Mouse (Mus musculus) frontal cortex, postnatal 25 days (tissue): ENCODE results near the gene Ly6c1.
A peak's percentile ranks its signal among the peaks of the same experiment; 100 is the strongest.
"Not testable (repeated sequence)": the region's sequence is repeated elsewhere in the genome, so short reads cannot be mapped to it uniquely, and the experiment has no call there.

Experiments
- DNase-seq, 2 experiments: peaks; one replicate each; pipeline ENCODE4 v3.0.0; 2022; ENCODE audit warnings: low spot score in 2 of 2

Ly6c1 gene

DNA sequence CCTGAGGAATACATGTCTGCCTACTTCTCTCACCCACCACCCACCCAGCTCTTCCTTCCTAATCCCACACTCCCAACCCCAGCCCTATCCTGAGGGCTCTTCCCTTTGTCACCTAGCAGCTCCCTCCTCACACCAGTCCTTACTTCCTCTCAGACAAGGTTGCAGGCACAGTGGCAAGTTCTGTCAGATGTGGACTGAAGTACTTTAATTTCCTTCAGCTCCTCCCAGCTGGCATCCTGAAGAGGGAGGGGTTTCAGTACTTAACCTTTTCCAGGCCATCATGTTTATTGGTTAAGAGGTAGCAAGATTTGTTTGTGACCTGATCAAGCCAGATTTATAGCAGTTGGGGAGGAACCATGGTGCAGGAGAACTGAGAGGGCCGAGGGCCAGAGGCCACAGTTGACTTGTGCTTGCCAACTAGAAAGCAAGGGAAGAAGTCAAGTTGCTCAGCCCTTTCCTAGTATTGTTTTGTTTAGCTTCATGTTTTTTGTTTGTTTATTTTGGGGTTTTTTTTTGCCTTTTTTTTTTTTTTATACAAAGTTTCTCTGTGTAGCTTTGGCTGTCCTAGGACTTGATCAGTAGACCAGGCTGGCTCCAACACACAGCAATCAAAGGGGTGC is at the start of gene Ly6c1:
Gene Ly6c1, minus strand, starts transcription at position 189 of the 620 bp plus-strand sequence.
- not testable (repeated sequence) for DNase-seq

DNA sequence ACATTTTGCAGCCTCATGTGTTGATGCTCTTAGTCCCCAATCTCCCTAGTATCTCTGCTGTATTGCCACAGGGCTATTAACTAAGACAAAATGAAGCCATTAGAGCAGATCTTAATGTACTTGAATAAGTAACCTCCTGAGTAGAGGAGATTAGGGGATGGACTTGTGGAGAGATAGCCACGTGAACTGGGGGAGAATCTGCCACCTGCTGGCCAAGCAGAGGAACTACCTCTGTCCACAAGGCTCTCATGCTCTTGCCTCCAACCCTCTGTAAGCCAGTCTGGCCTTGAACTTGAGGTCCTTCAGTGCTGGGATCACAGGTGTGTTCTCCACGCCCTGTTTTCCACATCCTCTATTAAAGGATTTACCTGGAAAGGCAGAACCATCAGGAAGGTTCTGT is 39.4 kb upstream of the Ly6c1 start:
- DNase-seq = not testable (repeated sequence)

DNA sequence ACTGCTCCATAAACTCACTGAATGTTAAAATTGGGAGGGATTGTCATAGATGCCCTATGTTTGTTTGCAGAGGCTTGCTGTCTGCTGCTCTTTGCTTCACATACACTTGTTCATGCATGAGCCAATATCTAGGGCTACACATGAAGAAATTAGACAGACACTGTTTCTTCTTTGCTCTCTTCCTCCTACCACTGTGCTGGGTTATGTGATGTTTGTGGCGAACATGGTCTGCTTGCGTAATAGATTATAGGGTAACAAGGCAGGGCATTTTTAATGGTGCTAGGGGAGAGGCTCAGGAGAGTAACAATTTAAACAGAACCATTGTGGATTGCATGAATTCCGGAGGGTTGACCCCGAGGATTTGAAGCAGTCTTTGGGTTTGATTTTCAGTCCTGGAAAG is 21.3 kb upstream of the Ly6c1 start:
- DNase-seq = no peak

DNA sequence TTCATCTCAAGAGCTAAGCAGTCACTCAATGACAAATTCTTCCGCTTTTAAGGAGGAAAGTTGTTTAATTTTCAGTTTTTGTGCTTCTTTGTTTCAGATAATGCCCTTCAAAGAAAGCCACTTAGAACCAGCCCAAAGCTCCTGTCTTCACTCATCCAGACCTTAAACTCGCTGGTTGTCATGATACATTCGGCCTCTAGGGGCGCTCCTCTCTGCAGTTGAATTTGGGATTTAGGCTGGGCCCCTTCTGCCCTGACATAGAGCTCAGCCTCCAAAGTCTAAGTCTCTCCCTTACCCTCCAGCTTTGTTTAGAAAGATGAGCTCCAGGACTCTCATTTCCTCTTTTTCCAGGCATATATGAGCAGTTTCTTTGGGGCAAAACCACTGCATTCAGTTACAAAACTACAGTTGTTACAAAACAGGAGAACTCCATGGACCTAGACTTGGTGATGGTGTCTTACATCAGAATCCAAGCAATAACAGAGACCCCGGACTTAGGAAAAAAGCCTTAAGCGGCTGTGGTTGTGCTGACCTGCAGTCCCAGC is 13.5 kb upstream of the Ly6c1 start:
- DNase-seq = peak; percentile 40 to 41

DNA sequence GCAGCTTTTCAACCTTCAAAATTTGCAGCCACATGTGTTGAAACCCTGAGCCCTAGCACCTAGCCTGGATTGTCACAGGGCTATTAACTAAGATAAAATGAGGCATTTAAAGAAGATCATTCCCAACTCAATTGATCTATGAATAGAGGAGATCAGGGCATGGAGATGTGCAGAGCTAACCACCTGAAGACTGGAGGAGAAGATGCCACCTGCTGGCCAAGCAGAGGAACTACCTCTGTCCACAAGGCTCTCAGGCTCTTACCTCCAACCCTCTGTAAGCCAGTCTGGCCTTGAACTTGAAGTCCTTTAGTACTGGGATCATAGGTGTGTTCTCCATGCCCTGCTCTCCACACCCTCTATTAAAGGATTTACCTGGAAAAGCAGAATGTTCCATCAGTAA is 11.9 kb upstream of the Ly6c1 start:
- DNase-seq = no peak

DNA sequence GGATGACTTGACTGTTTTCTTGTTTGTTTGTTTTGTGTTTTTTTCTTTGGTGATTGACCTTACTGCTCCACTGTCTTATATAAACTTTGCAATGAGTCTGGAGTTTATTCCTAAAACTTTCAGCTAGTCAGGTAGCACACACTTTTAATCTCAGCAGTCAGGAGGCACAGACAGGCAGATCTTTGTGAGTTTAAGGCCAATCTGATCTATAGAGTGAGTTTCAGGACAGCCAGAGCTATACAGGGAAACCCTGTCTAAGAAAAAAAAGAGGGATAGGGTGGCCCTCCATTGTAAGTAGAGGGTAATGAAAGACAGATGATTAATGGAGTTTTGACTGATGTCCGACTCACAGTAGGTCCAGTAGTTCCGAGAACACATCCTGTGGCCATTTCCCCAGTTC is 7.4 kb upstream of the Ly6c1 start:
- no peak for DNase-seq

DNA sequence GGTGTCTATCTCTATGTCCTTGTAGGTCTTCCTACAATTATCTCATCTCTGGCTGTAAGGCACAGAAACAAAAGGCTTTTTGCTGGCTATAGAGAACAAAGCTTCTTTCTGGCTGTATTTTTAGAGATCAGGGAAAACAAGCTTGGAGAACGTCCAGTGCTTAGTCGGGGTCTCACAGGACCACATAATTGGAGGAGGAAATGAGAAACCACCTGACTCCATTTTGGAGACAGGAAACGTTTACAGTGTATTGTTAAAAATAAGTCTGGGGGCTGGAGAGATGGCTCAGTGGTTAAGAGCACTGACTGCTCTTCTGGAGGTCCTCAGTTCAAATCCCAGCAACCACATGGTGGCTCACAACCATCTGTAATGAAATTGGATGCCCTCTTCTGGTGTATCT is 6.8 kb upstream of the Ly6c1 start:
- not testable (repeated sequence) for DNase-seq

DNA sequence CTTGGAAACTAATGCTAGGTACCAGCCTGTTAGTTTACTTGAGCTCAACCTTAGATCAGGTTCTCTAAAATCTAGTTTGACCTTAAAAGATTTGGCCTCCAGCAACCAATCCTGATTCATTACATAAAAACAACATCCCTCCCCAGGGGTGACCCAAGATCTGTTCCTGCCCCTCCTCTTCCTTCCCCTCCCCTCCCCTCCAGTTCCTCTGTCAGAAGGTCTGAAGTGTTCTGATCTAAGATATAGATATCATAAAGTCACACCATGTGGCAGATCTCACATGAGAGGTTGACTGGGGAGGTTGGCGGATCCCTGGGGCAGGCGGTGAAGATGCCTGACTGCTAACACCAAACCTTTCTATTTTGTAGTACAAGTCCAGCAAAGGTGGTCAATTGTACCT is 3.8 kb upstream of the Ly6c1 start:
- DNase-seq = not testable (repeated sequence)

DNA sequence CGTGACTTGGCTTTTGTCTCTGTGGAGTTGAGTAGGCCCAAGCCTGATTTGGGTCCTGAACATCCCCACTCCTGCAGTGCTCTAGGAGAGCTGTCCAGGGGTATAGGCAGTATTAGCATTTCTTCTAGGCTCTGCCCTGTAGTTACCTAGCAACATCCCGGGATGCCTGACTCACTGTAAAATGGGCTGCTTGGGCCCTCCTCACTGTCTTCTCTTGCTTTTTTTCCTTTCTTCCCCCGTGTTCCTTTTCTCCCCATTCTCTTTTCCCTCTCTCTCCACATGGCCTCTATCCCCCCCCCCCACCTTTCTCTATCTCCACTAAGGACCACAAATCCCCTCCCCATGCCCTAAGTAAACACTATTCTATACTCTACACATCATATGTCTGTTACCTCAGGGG is 2.5 kb upstream of the Ly6c1 start:
- DNase-seq = not testable (repeated sequence)

DNA sequence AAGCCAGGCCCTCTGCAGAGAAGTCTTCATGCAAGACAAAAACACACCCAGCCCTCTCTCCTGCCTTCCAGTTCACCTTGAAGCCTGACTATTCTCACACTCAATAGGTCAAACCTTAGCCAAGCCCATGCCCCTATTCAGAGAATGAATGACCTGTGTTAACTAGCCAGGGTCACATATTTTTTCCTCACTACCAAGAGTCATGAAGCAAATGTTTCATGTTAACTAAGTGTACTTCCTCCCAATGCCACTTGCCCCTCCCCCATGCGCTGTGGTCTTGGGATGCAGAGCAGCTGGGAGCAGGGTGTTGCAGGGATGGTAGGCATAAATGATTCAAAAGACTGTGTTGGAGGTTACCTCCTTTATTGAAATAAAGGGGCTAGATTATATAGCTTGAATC is 2.0 kb upstream of the Ly6c1 start:
- DNase-seq = not testable (repeated sequence)

DNA sequence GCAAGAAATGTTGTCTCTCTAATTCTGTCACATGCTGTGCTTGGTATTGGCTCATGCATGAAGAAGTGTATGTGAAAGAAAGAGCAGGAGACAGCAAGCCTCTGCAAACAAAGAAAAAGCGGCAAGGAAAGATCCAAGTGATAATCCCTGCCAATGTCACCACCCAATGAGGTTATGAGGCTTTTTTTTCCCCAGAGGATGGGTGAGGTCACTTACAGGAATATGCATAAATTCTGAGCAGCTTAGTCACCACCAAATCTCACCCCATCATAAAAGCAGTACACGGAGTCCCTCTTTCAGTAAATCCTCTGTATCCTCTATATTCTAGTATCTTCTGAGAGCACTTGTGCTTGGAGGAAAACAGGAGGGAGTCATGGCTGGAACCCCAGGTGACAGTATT is 1.2 kb upstream of the Ly6c1 start:
- DNase-seq = not testable (repeated sequence)

DNA sequence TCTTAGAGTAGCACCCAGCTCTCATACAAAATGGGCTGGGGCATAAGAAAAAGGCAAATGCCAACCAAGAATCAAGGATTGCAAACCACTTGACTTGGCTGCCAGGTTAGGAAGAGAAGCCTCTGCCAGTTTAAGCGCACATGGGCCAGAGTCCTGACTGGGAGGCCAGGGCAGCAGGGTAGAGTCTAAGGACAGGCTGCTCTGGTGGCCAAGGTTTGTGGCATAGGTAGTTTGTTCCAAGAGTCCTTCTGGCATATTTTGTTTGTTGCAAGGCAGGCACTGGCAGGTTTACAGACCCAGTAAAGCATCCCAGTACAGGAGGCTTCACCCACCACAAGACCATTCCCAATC is 685 bp downstream of the Ly6c1 start:
- not testable (repeated sequence) for DNase-seq

DNA sequence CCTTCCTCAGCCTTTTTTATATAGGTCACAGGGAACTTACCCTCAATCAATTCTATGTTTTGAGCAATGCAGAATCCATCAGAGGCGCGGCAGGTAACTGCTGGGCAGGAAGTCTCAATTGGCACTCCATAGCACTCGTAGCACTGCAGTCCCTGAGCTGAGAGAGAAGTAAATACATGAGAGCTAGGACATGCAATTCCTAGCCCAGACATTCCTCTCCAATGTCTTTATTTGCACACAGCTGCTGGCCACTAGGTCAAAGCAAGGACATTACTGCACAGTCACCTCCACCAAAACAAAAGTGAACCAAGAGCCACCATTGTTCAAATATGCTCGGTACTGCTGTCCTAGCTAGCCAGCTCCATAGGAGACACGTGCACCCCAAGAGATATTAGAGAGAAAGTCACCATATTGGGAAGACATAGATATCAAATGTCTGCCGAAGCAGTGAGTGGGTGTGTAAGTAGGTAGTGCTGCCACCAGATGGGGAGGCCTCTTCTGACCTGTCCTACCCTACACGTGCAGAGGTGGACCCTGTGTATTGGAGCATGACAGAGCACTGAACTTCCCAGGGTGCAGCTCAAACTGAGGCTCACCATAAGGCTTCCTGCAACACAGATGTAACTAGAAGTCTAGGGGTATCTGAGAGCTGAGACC is 1.2 kb downstream of the Ly6c1 start:
- DNase-seq = not testable (repeated sequence)

DNA sequence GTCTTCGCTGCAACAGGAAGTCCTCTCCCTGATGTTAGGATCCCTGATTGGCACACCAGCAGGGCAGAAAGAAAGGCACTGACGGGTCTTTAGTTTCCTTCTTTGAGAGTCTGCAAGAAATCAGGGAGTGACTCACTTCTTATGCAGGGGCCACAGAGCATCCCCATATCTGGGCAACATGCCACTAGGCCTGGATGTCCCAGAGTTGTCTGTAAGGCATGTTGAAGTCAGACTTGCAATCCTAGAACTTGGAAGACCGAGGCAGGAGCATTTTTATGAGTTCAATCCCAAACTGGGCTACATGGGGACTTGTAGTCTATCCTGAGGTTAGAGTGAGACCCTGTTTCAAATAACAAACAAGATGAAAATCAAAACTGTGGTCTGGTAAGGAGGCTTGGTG is 3.1 kb downstream of the Ly6c1 start:
- DNase-seq = not testable (repeated sequence)

DNA sequence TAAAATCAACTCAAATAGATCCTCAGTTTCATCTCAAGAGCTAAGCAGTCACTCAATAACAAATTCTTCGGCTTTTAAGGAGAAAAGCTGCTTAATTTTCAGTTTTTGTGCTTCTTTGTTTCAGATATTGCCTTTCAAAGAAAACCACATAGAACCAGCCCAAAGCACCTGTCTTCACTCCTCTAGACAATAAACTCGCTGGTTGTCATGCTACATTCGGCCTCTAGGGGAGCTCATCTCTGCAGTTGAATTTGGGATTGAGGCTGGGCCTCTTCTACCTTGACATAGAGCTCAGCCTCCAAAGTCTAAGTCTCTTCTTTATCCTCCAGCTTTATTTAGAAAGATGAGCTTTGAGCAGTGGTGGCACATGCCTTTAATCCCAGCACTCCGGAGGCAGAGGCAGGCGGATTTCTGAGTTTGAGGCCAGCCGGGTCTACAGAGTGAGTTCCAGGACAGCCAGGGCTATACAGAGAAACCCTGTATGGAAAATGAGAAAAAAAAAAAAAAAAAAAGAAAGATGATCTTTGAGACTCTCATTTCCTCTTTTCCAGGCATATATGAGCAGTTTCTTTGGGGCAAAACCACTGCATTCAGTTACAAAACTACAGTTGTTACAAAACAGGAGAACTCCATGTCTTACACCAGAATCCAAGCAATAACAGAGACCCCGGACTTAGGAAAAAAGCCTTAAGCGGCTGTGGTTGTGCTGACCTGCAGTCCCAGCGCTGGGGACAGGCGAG is 27.4 kb downstream of the Ly6c1 start:
- DNase-seq = not testable (repeated sequence)

DNA sequence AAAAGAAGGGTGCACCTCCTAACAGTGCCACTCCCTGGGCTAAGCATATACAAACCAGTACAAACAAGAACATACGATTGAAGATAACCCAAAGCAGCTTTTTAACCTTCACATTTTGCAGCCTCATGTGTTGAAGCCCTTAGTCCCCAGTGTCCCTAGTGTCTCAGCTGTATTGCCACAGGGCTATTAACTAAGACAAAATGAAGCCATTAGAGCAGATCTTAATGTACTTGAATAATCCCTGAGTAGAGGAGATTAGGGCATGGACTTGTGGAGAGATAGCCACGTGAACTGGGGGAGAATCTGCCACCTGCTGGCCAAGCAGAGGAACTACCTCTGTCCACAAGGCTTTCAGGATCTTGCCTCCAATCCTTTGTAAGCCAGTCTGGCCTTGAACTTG is 29.2 kb downstream of the Ly6c1 start:
- not testable (repeated sequence) for DNase-seq
